Mouse (Mus musculus): ENCODE measurements at regions not wholly inside any gene's neighbourhood (a gene's known extent, or its start where the extent isn't known, plus 50 kb on each side); places are given as distances from the start of the nearest gene placed in this dataset.

GRCm38 (mm10) chr10:115025950-115026349, 158.9 kb downstream of the Tph2 start:
- DNase-seq (ENCODE audit: extremely low spot score, low read depth, low spot score) = no peak

GRCm38 (mm10) chr10:115019443-115019842, 165.4 kb downstream of the Tph2 start:
- no peak for DNase-seq (ENCODE audit: extremely low spot score, low read depth, low spot score)

GRCm38 (mm10) chr10:115013491-115014001, 171.3 kb downstream of the Tph2 start:
- peak; percentile 10 for DNase-seq (ENCODE audit: extremely low spot score, low read depth, low spot score)

- no peak for DNase-seq (ENCODE audit: extremely low spot score, low read depth, low spot score)
These were observed 171.9 kb downstream of the Tph2 start for GRCm38 (mm10) chr10:115012922-115013321.

- DNase-seq (ENCODE audit: extremely low spot score, low read depth, low spot score) = no peak
These were observed 172.5 kb downstream of the Tph2 start for GRCm38 (mm10) chr10:115012316-115012715.

- no peak for DNase-seq (ENCODE audit: extremely low spot score, low read depth, low spot score)
These were observed 172.9 kb downstream of the Tph2 start for GRCm38 (mm10) chr10:115011911-115012310.

GRCm38 (mm10) chr10:114996400-114996799, 188.4 kb downstream of the Tph2 start:
- no peak for DNase-seq (ENCODE audit: extremely low spot score, low read depth, low spot score)

- no peak for DNase-seq (ENCODE audit: extremely low spot score, low read depth, low spot score)
These were observed 189.5 kb downstream of the Tph2 start for GRCm38 (mm10) chr10:114995211-114995908.

- no peak for DNase-seq (ENCODE audit: extremely low spot score, low read depth, low spot score)
These were observed 186.5 kb upstream of the Trhde start for GRCm38 (mm10) chr10:114988453-114989226.

GRCm38 (mm10) chr10:114972364-114972763, 170.3 kb upstream of the Trhde start:
- DNase-seq (ENCODE audit: extremely low spot score, low read depth, low spot score) = no peak

GRCm38 (mm10) chr10:114963656-114964055, 161.5 kb upstream of the Trhde start:
- no peak for DNase-seq (ENCODE audit: extremely low spot score, low read depth, low spot score)

- no peak for DNase-seq (ENCODE audit: extremely low spot score, low read depth, low spot score)
These were observed 155.8 kb upstream of the Trhde start for GRCm38 (mm10) chr10:114957909-114958308.

- no peak for DNase-seq (ENCODE audit: extremely low spot score, low read depth, low spot score)
These were observed 154.2 kb upstream of the Trhde start for GRCm38 (mm10) chr10:114956257-114956656.

- DNase-seq (ENCODE audit: extremely low spot score, low read depth, low spot score) = no peak
These were observed 153.5 kb upstream of the Trhde start for GRCm38 (mm10) chr10:114955608-114956007.

GRCm38 (mm10) chr10:114953358-114953757, 151.3 kb upstream of the Trhde start:
- DNase-seq (ENCODE audit: extremely low spot score, low read depth, low spot score) = no peak

- DNase-seq (ENCODE audit: extremely low spot score, low read depth, low spot score) = no peak
These were observed 147.1 kb upstream of the Trhde start for GRCm38 (mm10) chr10:114949194-114949593.

- DNase-seq (ENCODE audit: extremely low spot score, low read depth, low spot score) = no peak
These were observed 122.6 kb upstream of the Trhde start for GRCm38 (mm10) chr10:114924746-114925145.

- DNase-seq (ENCODE audit: extremely low spot score, low read depth, low spot score) = no peak
These were observed 111.9 kb upstream of the Trhde start for GRCm38 (mm10) chr10:114913971-114914370.

- no peak for DNase-seq (ENCODE audit: extremely low spot score, low read depth, low spot score)
These were observed 89.8 kb upstream of the Trhde start for GRCm38 (mm10) chr10:114891916-114892315.

GRCm38 (mm10) chr10:114890726-114891430, 88.8 kb upstream of the Trhde start:
- no peak for DNase-seq (ENCODE audit: extremely low spot score, low read depth, low spot score)

- no peak for DNase-seq (ENCODE audit: extremely low spot score, low read depth, low spot score)
These were observed 69.1 kb upstream of the Trhde start for GRCm38 (mm10) chr10:114871201-114871600.
